Comparison of ENCODE assay signal across 8 mouse cellular contexts in genomic region chr14:55722438-55722945, GRCm38 (mm10). TPM values are rescaled to one million over a fixed set of nuclear protein-coding genes. Genes with fewer than 3 reads are reported as not detected.
A peak's percentile ranks its signal among the peaks of the same experiment; 100 is the strongest.
DNase-seq lines count a peak whose midpoint lies in the region; ATAC-seq and TF ChIP-seq lines count a peak whose summit lies in the region.

No protein-coding gene starts in this region.

- ATAC-seq in forebrain, embryonic 13.5 days, result no peak
- ATAC-seq in liver, embryonic 13.5 days (ENCODE audit: low read depth), result peak; percentile 5; the same call in 1 of the 2 replicates

- H3K36me3 ChIP-seq in heart, embryonic 10.5 days, result peaks cover 30% of the 10 kb centered on the region
- peaks cover 23 to 32% of the 10 kb centered on the region in 2 experiments for H3K36me3 ChIP-seq in CH12.LX (replicated peaks in 1 of 2; ENCODE audit: control insufficient read depth in 1 of 2, insufficient read depth in 1 of 2, low read length in 1 of 2)
- H3K36me3 ChIP-seq in forebrain, embryonic 13.5 days (ENCODE audit: poor library complexity, severe bottlenecking), result peaks cover 22% of the 10 kb centered on the region
- H3K36me3 ChIP-seq in liver, embryonic 13.5 days, result peaks cover 19% of the 10 kb centered on the region

- H3K27ac ChIP-seq in heart, embryonic 10.5 days, result peak overlapping the region; percentile 95
- no peak overlapping the region for H3K27ac ChIP-seq in CH12.LX (ENCODE audit: insufficient read depth, low read depth)
- H3K27ac ChIP-seq in forebrain, embryonic 13.5 days, result peak overlapping the region; percentile 82; the same call in 1 of the 2 replicates
- H3K27ac ChIP-seq in liver, embryonic 13.5 days, result peak overlapping the region; percentile 62

- no peaks in the 10 kb centered on the region for H3K27me3 ChIP-seq in heart, embryonic 10.5 days (ENCODE audit: insufficient read depth, poor library complexity, severe bottlenecking)
- H3K27me3 ChIP-seq in CH12.LX (replicated peaks), result peaks cover 18% of the 10 kb centered on the region
- H3K27me3 ChIP-seq in forebrain, embryonic 13.5 days, result no peaks in the 10 kb centered on the region
- H3K27me3 ChIP-seq in liver, embryonic 13.5 days, result no peaks in the 10 kb centered on the region

- in situ Hi-C loops in CH12.LX (cut with MboI; ENCODE audit: low pct_ligation_motif_present, low pct_unique_long_range_greater_than_20kb, low sequenced_read_pairs), result no loop called here

- peak overlapping the region; percentile 56; the same call in 1 of the 2 replicates for H3K9ac ChIP-seq in CH12.LX (ENCODE audit: insufficient read depth, low read depth)
- H3K9ac ChIP-seq in forebrain, embryonic 13.5 days, result peak overlapping the region; percentile 78
- peak overlapping the region; percentile 80 for H3K9ac ChIP-seq in liver, embryonic 13.5 days

- peaks cover 16% of the 10 kb centered on the region for H3K4me1 ChIP-seq in heart, embryonic 10.5 days
- peaks cover 15 to 40% of the 10 kb centered on the region in 2 experiments for H3K4me1 ChIP-seq in CH12.LX (ENCODE audit: control insufficient read depth in 1 of 2, insufficient read depth in 2 of 2)
- peaks cover 12% of the 10 kb centered on the region; the same call in 1 of the 2 replicates for H3K4me1 ChIP-seq in forebrain, embryonic 13.5 days
- peaks cover 41% of the 10 kb centered on the region for H3K4me1 ChIP-seq in liver, embryonic 13.5 days (replicated peaks)

- TF ChIP-seq CTCF in CH12.LX (conservative IDR thresholded peaks at IDR 0.05 in 1 of 2, IDR thresholded peaks at IDR 0.05 in 1 of 2; ENCODE audit: low read depth in 2 of 2, low read length in 2 of 2), result no peak

- peak overlapping the region; percentile 88 for H3K4me3 ChIP-seq in heart, embryonic 10.5 days
- H3K4me3 ChIP-seq in CH12.LX (replicated peaks in 1 of 3; ENCODE audit: low read depth in 2 of 3, low read length in 2 of 3, poor library complexity in 1 of 3), result peak overlapping the region; percentile 44 to 84 (median 65)
- H3K4me3 ChIP-seq in forebrain, embryonic 13.5 days, result peak overlapping the region; percentile 81
- peak overlapping the region; percentile 81 for H3K4me3 ChIP-seq in liver, embryonic 13.5 days (replicated peaks)

- dilution Hi-C loops in CH12.LX (cut with MboI; ENCODE audit: extremely low pct_ligation_motif_present, extremely low pct_unique_long_range_greater_than_20kb, low sequenced_read_pairs), result no loop called here

- no peak for DNase-seq in heart, embryonic 10.5 days (ENCODE audit: low spot score)
- DNase-seq in heart, postnatal 10 days, result no peak
- DNase-seq in CH12.LX (ENCODE audit: extremely low read depth), result no peak
- DNase-seq in liver, embryonic 13.5 days, result no peak
- DNase-seq in ovary, postnatal 10 days (ENCODE audit: low spot score), result no peak
- no peak for DNase-seq in right cerebral cortex, adult 2 months (ENCODE audit: low spot score in 2 of 2)
- DNase-seq in T-cell, adult 2 months (ENCODE audit: low spot score), result no peak

- no peaks in the 10 kb centered on the region for H3K9me3 ChIP-seq in heart, embryonic 10.5 days
- no peaks in the 10 kb centered on the region for H3K9me3 ChIP-seq in CH12.LX (replicated peaks; ENCODE audit: low read length)
- H3K9me3 ChIP-seq in forebrain, embryonic 13.5 days (replicated peaks), result no peaks in the 10 kb centered on the region
- H3K9me3 ChIP-seq in liver, embryonic 13.5 days (replicated peaks), result no peaks in the 10 kb centered on the region

- no peak for TF ChIP-seq POLR2A in CH12.LX (IDR thresholded peaks at IDR 0.05; ENCODE audit: low read depth, low read length)

- 49% methylated on average over 8 of the region's 8 CpGs for WGBS in heart, embryonic 10.5 days
- 47% methylated on average over 8 of the region's 8 CpGs for WGBS in forebrain, embryonic 13.5 days
- WGBS in liver, embryonic 13.5 days (ENCODE audit: insufficient replicate concordance), result 26% methylated on average over 8 of the region's 8 CpGs

- intact Hi-C loops in heart, postnatal 10 days (cut with DNase I), result loop anchor here (2.0 kb wide), 1 partner anchor 20 kb away; no protein-coding TSS in a partner anchor

- H3K4me2 ChIP-seq in CH12.LX (ENCODE audit: insufficient read depth, low read depth, poor library complexity, severe bottlenecking), result peak overlapping the region; percentile 46
- peak overlapping the region; percentile 72 for H3K4me2 ChIP-seq in forebrain, embryonic 13.5 days
- peak overlapping the region; percentile 89 for H3K4me2 ChIP-seq in liver, embryonic 13.5 days

- H3K79me2 ChIP-seq in CH12.LX (replicated peaks; ENCODE audit: control insufficient read depth, extremely low read depth, insufficient read depth, poor library complexity, severe bottlenecking), result no peaks in the 10 kb centered on the region

- no peak for TF ChIP-seq RAD21 in CH12.LX (IDR thresholded peaks at IDR 0.05; ENCODE audit: low read depth, low read length)

- TF ChIP-seq EP300 in CH12.LX (IDR thresholded peaks at IDR 0.05; ENCODE audit: low read length), result no peak

TF ChIP-seq in CH12.LX, 34 proteins besides CTCF, POLR2A, EP300 and RAD21:
- TF ChIP-seq HCFC1 (IDR thresholded peaks at IDR 0.05; ENCODE audit: low read depth, low read length) (no peak), ZNF384 (IDR thresholded peaks at IDR 0.05; ENCODE audit: low read depth, low read length) (no peak), TBP (conservative IDR thresholded peaks at IDR 0.05; ENCODE audit: low read depth, low read length) (no peak), SMC3 (IDR thresholded peaks at IDR 0.05; ENCODE audit: low read depth, low read length) (no peak), MYC (IDR thresholded peaks at IDR 0.05; ENCODE audit: low read depth, low read length) (no peak), ELF1 (IDR thresholded peaks at IDR 0.05; ENCODE audit: low read depth, low read length) (no peak)

RNA-seq across cellular contexts. Expression of gene Rabggta, which starts 0.4 kb away (rescaled TPM):
- 25.1 and 29.4 TPM in 2 replicates for polyA plus RNA-seq in heart, embryonic 10.5 days (2016; fragmentation: Nextera tagmentation; extraction: Ambion mirVana)
- 10 to 100 TPM; 13.7 to 14.4 TPM for total RNA-seq in heart, postnatal 10 days (2021)
- 19.1 and 21.9 TPM in 2 replicates for total RNA-seq in CH12.LX (2012; rRNA removed)
- total RNA-seq in CH12.LX (2014; rRNA removed), result 12.0 and 16.2 TPM in 2 replicates
- polyA plus RNA-seq in CH12.LX (2012; ENCODE audit: insufficient read length, low read depth), result 12.8 and 13.9 TPM in 2 replicates
- polyA plus RNA-seq in forebrain, embryonic 13.5 days (2015; fragmentation: Nextera tagmentation; extraction: Ambion mirVana), result 33.5 and 37.8 TPM in 2 replicates
- 12.9 and 14.7 TPM in 2 replicates for polyA plus RNA-seq in liver, embryonic 13.5 days (2015; fragmentation: Nextera tagmentation; extraction: Ambion mirVana)

RNA-seq across cellular contexts. Expression of gene Tgm1, which starts 8.8 kb away (rescaled TPM):
- 0.46 and 1.6 TPM in 2 replicates for polyA plus RNA-seq in heart, embryonic 10.5 days (2016; fragmentation: Nextera tagmentation; extraction: Ambion mirVana)
- under 1 TPM; 0.24 to 0.25 TPM for total RNA-seq in heart, postnatal 10 days (2021)
- total RNA-seq in CH12.LX (2012; rRNA removed) (not detected in 2 replicates), CH12.LX (2014; rRNA removed) (0.07 TPM in 1 of 2 replicates, not detected in the other)
- 0.14 and 0.16 TPM in 2 replicates for polyA plus RNA-seq in CH12.LX (2012; ENCODE audit: insufficient read length, low read depth)
- 0.13 and 0.21 TPM in 2 replicates for polyA plus RNA-seq in forebrain, embryonic 13.5 days (2015; fragmentation: Nextera tagmentation; extraction: Ambion mirVana)
- polyA plus RNA-seq in liver, embryonic 13.5 days (2015; fragmentation: Nextera tagmentation; extraction: Ambion mirVana), result 1.5 and 2.0 TPM in 2 replicates

RNA-seq across cellular contexts. Expression of gene Dhrs1, which starts 23.0 kb away (rescaled TPM):
- polyA plus RNA-seq in heart, embryonic 10.5 days (2016; fragmentation: Nextera tagmentation; extraction: Ambion mirVana), result 59.7 and 60.5 TPM in 2 replicates
- 10 to 100 TPM; 54.5 to 56.6 TPM for total RNA-seq in heart, postnatal 10 days (2021)
- total RNA-seq in CH12.LX (2012; rRNA removed) (23.6 and 33.2 TPM in 2 replicates), CH12.LX (2014; rRNA removed) (22.1 and 26.1 TPM in 2 replicates)
- 21.1 and 34.1 TPM in 2 replicates for polyA plus RNA-seq in CH12.LX (2012; ENCODE audit: insufficient read length, low read depth)
- polyA plus RNA-seq in forebrain, embryonic 13.5 days (2015; fragmentation: Nextera tagmentation; extraction: Ambion mirVana), result 77.1 and 78.8 TPM in 2 replicates
- polyA plus RNA-seq in liver, embryonic 13.5 days (2015; fragmentation: Nextera tagmentation; extraction: Ambion mirVana), result 36.1 and 36.4 TPM in 2 replicates

RNA-seq across cellular contexts. Expression of gene Nop9, which starts 23.0 kb away (rescaled TPM):
- polyA plus RNA-seq in heart, embryonic 10.5 days (2016; fragmentation: Nextera tagmentation; extraction: Ambion mirVana), result 33.2 and 49.1 TPM in 2 replicates
- 10 to 100 TPM; 14.5 to 18.7 TPM for total RNA-seq in heart, postnatal 10 days (2021)
- 38.5 and 45.7 TPM in 2 replicates for total RNA-seq in CH12.LX (2012; rRNA removed)
- 85.3 and 92.1 TPM in 2 replicates for total RNA-seq in CH12.LX (2014; rRNA removed)
- 76.9 and 89.1 TPM in 2 replicates for polyA plus RNA-seq in CH12.LX (2012; ENCODE audit: insufficient read length, low read depth)
- polyA plus RNA-seq in forebrain, embryonic 13.5 days (2015; fragmentation: Nextera tagmentation; extraction: Ambion mirVana), result 44.4 and 46.4 TPM in 2 replicates
- polyA plus RNA-seq in liver, embryonic 13.5 days (2015; fragmentation: Nextera tagmentation; extraction: Ambion mirVana), result 41.9 and 42.8 TPM in 2 replicates

RNA-seq across cellular contexts. Expression of gene Cideb, which starts 35.8 kb away (rescaled TPM):
- polyA plus RNA-seq in heart, embryonic 10.5 days (2016; fragmentation: Nextera tagmentation; extraction: Ambion mirVana), result 1.4 and 2.0 TPM in 2 replicates
- 1 to 10 TPM; 1.1 to 1.2 TPM for total RNA-seq in heart, postnatal 10 days (2021)
- 2.3 and 2.6 TPM in 2 replicates for total RNA-seq in CH12.LX (2012; rRNA removed)
- total RNA-seq in CH12.LX (2014; rRNA removed), result not detected in 2 replicates
- 0.49 and 0.61 TPM in 2 replicates for polyA plus RNA-seq in CH12.LX (2012; ENCODE audit: insufficient read length, low read depth)
- 0.20 and 0.23 TPM in 2 replicates for polyA plus RNA-seq in forebrain, embryonic 13.5 days (2015; fragmentation: Nextera tagmentation; extraction: Ambion mirVana)
- polyA plus RNA-seq in liver, embryonic 13.5 days (2015; fragmentation: Nextera tagmentation; extraction: Ambion mirVana), result 21.1 and 21.3 TPM in 2 replicates
